Mouse (Mus musculus) hindbrain, postnatal 0 days (tissue): ENCODE measurements around the gene Slc22a14. TPM values are rescaled to one million over a fixed set of nuclear protein-coding genes. Genes with fewer than 3 reads are reported as not detected.

ENCODE experiments used
- ATAC-seq: fragments of 200-750 bp; cut with Nextera tagmentation; 2 replicates; pipeline ENCODE4 v1.8.0; 2017; ENCODE audit warnings: mild to moderate bottlenecking, moderate TSS enrichment, moderate library complexity
- DNase-seq: peaks from one replicate; pipeline ENCODE4 v3.0.0-alpha.2; 2015; ENCODE audit warnings: low spot score
- H3K27ac ChIP-seq: fragments of 300-500 bp; sonication (generic); 2 replicates; pipeline ENCODE4 v1.5.1; 2014; ENCODE audit warnings: mild to moderate bottlenecking
- H3K27me3 ChIP-seq: fragments of 300-500 bp; sonication (generic); 2 replicates; pipeline ENCODE4 v1.6.1; 2014; ENCODE audit warnings: low read length, mixed read lengths; ENCODE audit not compliant: insufficient read depth
- H3K36me3 ChIP-seq: fragments of 300-500 bp; sonication (generic); 2 replicates; pipeline ENCODE4 v1.6.1; 2014; ENCODE audit warnings: low read length, mixed read lengths; ENCODE audit not compliant: insufficient read depth
- H3K4me1 ChIP-seq: fragments of 300-500 bp; sonication (generic); 2 replicates; pipeline ENCODE4 v1.6.1; 2014; ENCODE audit warnings: antibody characterized with exemption, low read length, mixed read lengths; ENCODE audit not compliant: insufficient read depth
- H3K4me2 ChIP-seq: fragments of 300-500 bp; sonication (generic); 2 replicates; pipeline ENCODE4 v1.6.1; 2014; ENCODE audit warnings: low read depth, mild to moderate bottlenecking, low read length, moderate library complexity, mixed read lengths
- H3K4me3 ChIP-seq: fragments of 300-500 bp; sonication (generic); 2 replicates; pipeline ENCODE4 v1.5.1; 2014; ENCODE audit warnings: low read length
- H3K9ac ChIP-seq: fragments of 300-500 bp; sonication (generic); replicated peaks from 2 replicates; pipeline ENCODE4 v1.6.1; 2014; ENCODE audit warnings: mild to moderate bottlenecking, low read length, moderate library complexity, mixed read lengths
- H3K9me3 ChIP-seq: fragments of 300-500 bp; sonication (generic); 2 replicates; pipeline ENCODE4 v1.6.1; 2016; ENCODE audit warnings: low read length, mixed read lengths
- CTCF ChIP-seq: IDR thresholded peaks from 2 replicates; pipeline ENCODE4 v1.5.1; 2016; ENCODE audit warnings: antibody characterized with exemption, control low read depth, low read depth
- WGBS: fragments of 180-500 bp; shearing (Covaris S2); extraction: QIAGEN DNeasy Blood & Tissue Kit; methylation state at CpG from one replicate; pipeline ENCODE4 v1.1.7; 2014; 5-methylcytosine and 5-hydroxymethylcytosine counted together
- polyA plus RNA-seq: library from polyadenylated mRNA; unstranded; fragments of >200 nt; fragmentation: Nextera tagmentation; extraction: Ambion mirVana; gene quantifications from 2 replicates; pipeline ENCODE4 v1.2.1, GENCODE M21; 2015
- total RNA-seq: library from RNA; depleted of rRNA; stranded (reverse); fragments of >200 nt; gene quantifications from 2 replicates; pipeline ENCODE4 v1.2.3, GENCODE M21; 2014

The Slc22a14 gene
- total and polyA plus RNA-seq, 2 experiments from 2014 or later = not detected

DNA sequence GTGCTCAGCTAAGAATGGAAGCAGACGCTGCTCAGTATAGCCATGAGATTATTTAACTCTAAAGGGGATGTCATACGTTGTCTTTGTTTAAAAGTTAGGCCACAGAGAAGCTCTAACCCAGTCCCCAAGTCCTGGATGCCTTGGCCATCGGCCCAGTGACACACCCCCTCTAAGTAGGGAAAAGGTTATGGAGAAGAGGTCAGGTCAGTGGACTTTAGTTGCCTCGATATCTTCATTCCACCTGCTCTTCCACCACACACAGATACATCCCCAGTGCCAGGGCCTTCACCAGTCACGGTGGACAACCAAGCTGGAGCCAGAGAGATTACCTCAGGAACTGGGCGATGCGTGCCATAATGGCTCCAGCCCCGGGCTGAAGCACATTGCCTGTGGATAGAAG, 209.9 kb downstream of the Slc22a14 start:
- no peaks in the 10 kb centered on the region for H3K36me3 ChIP-seq
- H3K4me2 ChIP-seq = no peak overlapping the region
- no peak overlapping the region for H3K9ac ChIP-seq
- no peaks in the 10 kb centered on the region for H3K4me1 ChIP-seq
- TF ChIP-seq CTCF = no peak
- no peaks in the 10 kb centered on the region for H3K9me3 ChIP-seq
- H3K4me3 ChIP-seq = no peak overlapping the region
- H3K27me3 ChIP-seq = no peaks in the 10 kb centered on the region
- 80% methylated on average over 8 of the region's 8 CpGs for WGBS
- DNase-seq = no peak
- ATAC-seq = no peak
- no peak overlapping the region for H3K27ac ChIP-seq

DNA sequence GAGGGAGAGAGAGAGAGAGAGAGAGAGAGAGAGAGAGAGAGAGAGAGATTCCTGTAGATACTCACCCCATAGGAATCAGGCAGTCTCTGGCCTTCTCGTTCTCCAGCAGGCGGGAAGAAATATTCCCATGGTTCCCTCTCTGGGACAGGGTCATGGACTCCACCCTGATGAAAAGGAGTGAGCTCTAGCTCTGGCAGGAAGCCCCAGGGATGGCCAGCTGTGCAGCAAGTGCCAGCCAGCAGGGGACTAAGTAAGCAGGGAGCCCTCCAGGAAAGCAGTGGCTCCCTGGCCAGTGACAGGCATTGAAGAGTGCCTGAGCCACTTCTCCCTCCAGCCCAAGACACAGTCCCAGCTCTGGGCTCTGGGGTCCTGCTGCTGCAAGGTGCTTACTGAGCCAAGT, 213.6 kb downstream of the Slc22a14 start:
- Histone ChIP-seq H3K4me3 (no peak overlapping the region), H3K9ac (no peak overlapping the region), H3K27ac (no peak overlapping the region), H3K36me3 (no peaks in the 10 kb centered on the region), H3K4me2 (no peak overlapping the region), H3K9me3 (no peaks in the 10 kb centered on the region), H3K4me1 (no peaks in the 10 kb centered on the region), H3K27me3 (no peaks in the 10 kb centered on the region)
- TF ChIP-seq CTCF = no peak
- 41% methylated on average over 2 of the region's 2 CpGs for WGBS
- DNase-seq (no peak), ATAC-seq (no peak)

DNA sequence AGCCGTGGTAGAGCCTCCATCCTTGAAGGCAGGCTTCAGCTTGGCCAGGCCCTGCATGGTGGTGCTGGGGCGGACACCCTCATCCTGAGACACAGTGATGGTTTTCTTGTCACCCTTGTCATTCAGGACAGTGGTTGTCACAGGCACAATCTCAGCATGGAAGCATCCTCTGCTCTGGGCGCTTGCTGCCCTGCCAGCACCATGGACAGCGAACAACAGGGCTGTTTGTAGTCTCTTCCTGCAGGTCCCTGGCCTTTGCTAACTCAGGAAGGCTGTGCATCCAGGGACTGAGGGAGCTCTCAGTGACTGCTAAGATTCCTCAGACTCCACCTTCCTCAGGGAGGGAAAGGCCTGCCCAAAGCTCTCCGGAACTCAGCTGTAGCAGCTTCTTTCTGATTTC, 215.8 kb downstream of the Slc22a14 start:
- Histone ChIP-seq H3K36me3 (no peaks in the 10 kb centered on the region), H3K4me3 (no peak overlapping the region), H3K4me2 (no peak overlapping the region), H3K4me1 (no peaks in the 10 kb centered on the region), H3K27ac (no peak overlapping the region), H3K27me3 (no peaks in the 10 kb centered on the region), H3K9me3 (no peaks in the 10 kb centered on the region), H3K9ac (no peak overlapping the region)
- DNase-seq (peak; percentile 47), ATAC-seq (no peak)
- TF ChIP-seq CTCF = no peak
- 36% methylated on average over 5 of the region's 5 CpGs for WGBS

DNA sequence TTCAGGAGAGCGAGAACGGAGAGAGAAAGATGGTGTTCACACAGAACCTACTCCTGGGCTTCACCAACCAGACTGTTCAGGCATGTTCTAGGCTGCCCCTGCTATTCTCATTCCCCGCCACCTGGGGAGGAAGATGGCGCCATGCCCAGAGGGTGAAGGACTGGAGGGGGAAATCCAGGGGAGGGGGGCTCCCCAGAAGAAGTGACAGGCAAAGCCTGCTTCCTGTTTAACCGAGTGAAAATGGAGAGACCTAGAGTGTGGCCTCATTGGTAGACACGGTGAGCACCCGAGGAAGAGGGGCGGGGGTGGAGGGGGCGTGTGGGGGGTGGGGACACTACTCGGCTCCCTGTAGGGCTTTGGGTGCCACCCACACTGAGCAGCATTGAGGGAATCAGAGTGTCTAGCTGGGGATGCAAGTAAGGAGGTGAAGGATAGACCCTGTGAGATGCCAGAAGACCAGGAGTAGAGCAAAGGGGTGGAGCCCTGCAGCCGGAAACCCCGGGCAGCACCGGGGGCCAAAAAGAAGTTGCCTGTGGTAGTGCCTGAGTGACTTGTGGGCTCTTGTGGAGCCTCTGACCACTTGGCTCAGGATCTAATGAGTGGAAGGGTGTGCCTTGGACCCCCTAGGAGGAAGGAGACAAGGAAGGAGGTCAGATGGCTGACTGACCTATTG, 219.1 kb downstream of the Slc22a14 start:
- no peaks in the 10 kb centered on the region for H3K27me3 ChIP-seq
- DNase-seq = no peak
- 75% methylated on average over 13 of the region's 13 CpGs for WGBS
- no peak overlapping the region for H3K4me2 ChIP-seq
- H3K27ac ChIP-seq = no peak overlapping the region
- H3K9me3 ChIP-seq = no peaks in the 10 kb centered on the region
- H3K9ac ChIP-seq = no peak overlapping the region
- no peak for TF ChIP-seq CTCF
- no peak overlapping the region for H3K4me3 ChIP-seq
- H3K4me1 ChIP-seq = no peaks in the 10 kb centered on the region
- ATAC-seq = no peak
- H3K36me3 ChIP-seq = no peaks in the 10 kb centered on the region

DNA sequence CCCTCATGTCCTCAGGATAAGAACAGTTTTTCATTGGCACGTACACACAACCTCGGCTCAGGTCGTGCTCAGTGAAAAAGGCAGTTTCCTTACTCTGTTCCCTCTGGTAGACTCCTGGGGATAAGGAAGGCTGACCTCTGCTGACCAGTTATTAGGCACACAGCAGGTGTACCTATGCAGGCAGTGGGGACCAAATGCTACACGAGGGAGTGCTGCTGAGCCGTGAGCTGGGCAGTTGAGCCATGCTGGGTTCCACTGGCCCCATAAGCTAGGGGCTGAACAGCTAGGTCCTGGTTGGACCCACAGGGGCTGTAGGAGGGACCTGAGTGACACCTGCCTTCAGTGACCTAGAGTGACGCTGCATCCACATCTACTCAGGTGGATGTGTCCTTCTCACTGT, 219.7 kb downstream of the Slc22a14 start:
- no peaks in the 10 kb centered on the region for H3K4me1 ChIP-seq
- no peak overlapping the region for H3K27ac ChIP-seq
- H3K36me3 ChIP-seq = no peaks in the 10 kb centered on the region
- TF ChIP-seq CTCF = no peak
- no peak overlapping the region for H3K4me3 ChIP-seq
- DNase-seq = no peak
- no peak for ATAC-seq
- no peak overlapping the region for H3K9ac ChIP-seq
- H3K9me3 ChIP-seq = no peaks in the 10 kb centered on the region
- no peak overlapping the region for H3K4me2 ChIP-seq
- no peaks in the 10 kb centered on the region for H3K27me3 ChIP-seq
- 59% methylated on average over 6 of the region's 6 CpGs for WGBS

DNA sequence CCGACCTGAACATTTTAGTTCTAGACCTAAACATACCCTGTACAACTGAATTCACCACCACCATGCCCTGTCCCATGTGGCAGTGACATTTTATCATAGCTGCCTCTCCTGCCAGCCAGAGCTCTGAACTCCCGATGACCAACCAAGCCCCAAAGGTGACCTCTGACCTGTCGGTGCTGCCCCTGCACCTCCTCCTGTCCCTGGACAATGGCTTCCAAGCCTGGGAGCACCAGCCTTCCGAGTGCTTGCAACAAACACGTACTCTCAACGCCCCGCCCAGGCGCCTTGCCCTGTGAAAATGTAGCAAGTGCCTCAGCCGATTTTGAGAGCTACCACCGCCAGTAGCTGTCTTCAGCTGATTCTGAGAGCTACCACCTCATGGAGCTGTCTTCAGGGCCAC, 220.2 kb downstream of the Slc22a14 start:
- no peaks in the 10 kb centered on the region for H3K4me1 ChIP-seq
- H3K9me3 ChIP-seq = no peaks in the 10 kb centered on the region
- ATAC-seq = no peak
- H3K4me3 ChIP-seq = no peak overlapping the region
- DNase-seq = no peak
- 43% methylated on average over 10 of the region's 10 CpGs for WGBS
- TF ChIP-seq CTCF = no peak
- 0 out of 2 replicates have a peak overlapping the region, but pooled peaks have one; percentile 20 for H3K27ac ChIP-seq
- no peaks in the 10 kb centered on the region for H3K36me3 ChIP-seq
- H3K4me2 ChIP-seq = no peak overlapping the region
- H3K9ac ChIP-seq = no peak overlapping the region
- no peaks in the 10 kb centered on the region for H3K27me3 ChIP-seq

DNA sequence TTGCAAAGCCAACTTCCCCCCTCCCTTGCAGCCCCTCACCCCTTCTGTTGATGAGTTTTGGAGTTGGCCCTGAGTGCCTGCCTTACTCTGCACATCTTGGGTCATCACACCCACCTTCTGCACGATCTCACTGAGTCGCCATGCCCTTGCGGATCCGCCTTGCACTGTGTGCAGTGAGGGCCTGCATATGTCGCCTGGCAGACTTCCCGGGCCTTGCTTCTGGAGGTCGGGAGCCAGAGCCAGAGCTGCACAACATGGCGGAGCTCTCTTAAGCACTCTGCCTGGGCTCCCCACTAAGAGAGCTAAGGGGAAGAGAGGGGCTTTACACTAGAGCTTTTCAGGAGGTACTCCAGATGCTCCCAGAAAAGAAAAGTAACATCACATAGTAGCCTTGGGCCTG, 220.7 kb downstream of the Slc22a14 start:
- Histone ChIP-seq H3K36me3 (no peaks in the 10 kb centered on the region), H3K27me3 (no peaks in the 10 kb centered on the region), H3K9me3 (no peaks in the 10 kb centered on the region), H3K4me3 (no peak overlapping the region), H3K27ac (0 out of 2 replicates have a peak overlapping the region, but pooled peaks have one; percentile 20), H3K4me1 (no peaks in the 10 kb centered on the region), H3K4me2 (no peak overlapping the region), H3K9ac (no peak overlapping the region)
- no peak for TF ChIP-seq CTCF
- peak; percentile 38; the same call in 1 of the 2 replicates for ATAC-seq
- peak; percentile 72 for DNase-seq
- 57% methylated on average over 8 of the region's 8 CpGs for WGBS
